Mouse (Mus musculus) midbrain, embryonic 15.5 days (tissue): ENCODE results near the gene Wfikkn1. TPM values are rescaled to one million over a fixed set of nuclear protein-coding genes. Genes with fewer than 3 reads are reported as not detected.

Experiments
- ATAC-seq: fragments of 200-750 bp; cut with Nextera tagmentation; replicated peaks from 2 replicates; pipeline ENCODE4 v1.8.0; 2017; ENCODE audit warnings: moderate TSS enrichment
- H3K27ac ChIP-seq: fragments of 300-500 bp; sonication (generic); 2 replicates; pipeline ENCODE4 v1.5.1; 2015; ENCODE audit warnings: mild to moderate bottlenecking, inconsistent platforms
- H3K27me3 ChIP-seq: fragments of 300-500 bp; sonication (generic); replicated peaks from 2 replicates; pipeline ENCODE4 v1.6.1; 2015; ENCODE audit warnings: inconsistent platforms
- H3K36me3 ChIP-seq: fragments of 300-500 bp; sonication (generic); replicated peaks from 2 replicates; pipeline ENCODE4 v1.6.1; 2015; ENCODE audit warnings: inconsistent platforms
- H3K4me1 ChIP-seq: fragments of 300-500 bp; sonication (generic); 2 replicates; pipeline ENCODE4 v1.6.1; 2015; ENCODE audit warnings: inconsistent platforms
- H3K4me2 ChIP-seq: fragments of 300-500 bp; sonication (generic); 2 replicates; pipeline ENCODE4 v1.6.1; 2015; ENCODE audit warnings: inconsistent platforms, mild to moderate bottlenecking, moderate library complexity
- H3K4me3 ChIP-seq: fragments of 300-500 bp; sonication (generic); 2 replicates; pipeline ENCODE4 v1.5.1; 2015; ENCODE audit warnings: mild to moderate bottlenecking, inconsistent platforms
- H3K9ac ChIP-seq: fragments of 300-500 bp; sonication (generic); 2 replicates; pipeline ENCODE4 v1.6.1; 2015; ENCODE audit warnings: mild to moderate bottlenecking, inconsistent platforms
- H3K9me3 ChIP-seq: fragments of 300-500 bp; sonication (generic); 2 replicates; pipeline ENCODE4 v1.6.1; 2016; ENCODE audit warnings: inconsistent platforms
- WGBS: fragments of 180-500 bp; shearing (Covaris S2); methylation state at CpG from one replicate; pipeline ENCODE4 v1.1.7; 2015; ENCODE audit warnings: mixed read lengths; 5-methylcytosine and 5-hydroxymethylcytosine counted together
- polyA plus RNA-seq: library from polyadenylated mRNA; unstranded; fragments of >200 nt; fragmentation: Nextera tagmentation; extraction: Ambion mirVana; gene quantifications from 2 replicates; pipeline ENCODE4 v1.2.1, GENCODE M21; 2015

The Wfikkn1 gene
- polyA plus RNA-seq, 1 experiment from 2014 or later, result 0.54 TPM

DNA sequence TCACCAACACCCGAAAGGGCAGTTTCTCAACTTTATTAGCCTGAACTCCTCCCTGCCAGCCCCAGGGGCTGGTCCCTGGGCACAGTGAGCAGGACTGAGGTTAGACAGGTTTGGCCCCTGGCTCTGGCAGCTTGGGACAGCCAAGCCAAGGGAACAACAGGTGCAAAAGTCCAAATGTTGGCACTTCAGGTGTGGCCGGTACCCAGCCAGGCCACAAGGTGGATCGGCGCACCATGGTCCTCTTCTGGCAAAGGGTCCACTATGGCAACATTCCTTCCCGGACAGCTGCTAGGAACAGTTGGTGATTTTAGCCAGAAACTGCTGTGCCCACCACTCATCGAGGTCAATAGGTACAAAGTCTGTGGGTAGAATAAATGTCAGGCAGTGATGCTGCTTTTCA is 17.0 kb downstream of the Wfikkn1 start:
- Histone ChIP-seq H3K4me1 (peaks cover 28% of the 10 kb centered on the region), H3K4me3 (no peak overlapping the region), H3K4me2 (no peak overlapping the region), H3K9ac (no peak overlapping the region), H3K9me3 (no peaks in the 10 kb centered on the region), H3K27me3 (no peaks in the 10 kb centered on the region), H3K27ac (no peak overlapping the region), H3K36me3 (no peaks in the 10 kb centered on the region)
- no peak for ATAC-seq
- WGBS, result 87% methylated on average over 6 of the region's 6 CpGs

DNA sequence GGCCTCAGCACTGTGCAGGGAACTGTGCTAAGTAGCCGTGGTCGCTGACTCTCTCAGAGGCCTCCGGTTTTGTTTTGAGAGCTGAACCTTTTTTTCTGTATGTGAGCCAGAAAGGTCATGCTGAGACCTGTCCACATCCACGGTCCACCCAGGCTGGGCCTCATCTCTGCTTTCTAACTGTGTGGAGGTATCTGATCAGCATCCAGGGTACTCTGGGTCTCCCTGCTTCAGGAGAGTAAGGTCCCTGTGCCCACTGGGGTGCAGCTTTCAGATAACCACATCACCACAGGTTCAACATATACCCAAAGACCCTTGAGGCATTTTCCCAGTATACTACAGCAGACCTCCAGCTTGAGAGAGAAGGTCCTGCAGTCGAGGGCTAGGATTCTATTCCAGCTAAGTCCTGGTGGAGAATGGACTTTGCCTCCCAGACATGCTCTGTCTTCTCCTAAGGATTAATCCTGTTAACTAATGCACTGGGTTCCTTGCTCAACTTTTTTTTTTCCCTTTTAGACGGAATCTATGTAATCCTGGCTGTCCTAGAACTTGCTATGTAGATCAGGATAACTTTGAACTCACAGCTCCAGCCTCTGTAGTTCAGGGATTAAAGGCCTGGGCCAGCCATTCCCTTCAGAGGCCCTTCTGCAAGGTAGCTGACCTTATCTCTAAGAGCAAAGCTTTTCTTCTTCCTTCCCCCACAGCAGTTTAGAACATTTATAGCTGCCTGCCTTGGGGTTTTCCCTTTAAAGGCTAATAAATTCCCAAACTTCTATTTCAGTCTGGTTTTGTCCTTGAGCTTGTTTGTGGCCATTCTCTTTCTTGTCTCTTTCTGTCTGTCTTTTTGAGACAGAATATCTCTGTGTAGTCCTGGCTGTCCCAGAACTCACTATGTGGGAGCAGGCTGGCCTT is 18.7 kb downstream of the Wfikkn1 start:
- Histone ChIP-seq H3K4me3 (peak overlapping the region; percentile 63), H3K4me1 (peaks cover 18% of the 10 kb centered on the region), H3K27me3 (no peaks in the 10 kb centered on the region), H3K9ac (peak overlapping the region; percentile 75), H3K9me3 (no peaks in the 10 kb centered on the region), H3K4me2 (peak overlapping the region; percentile 78), H3K27ac (peak overlapping the region; percentile 83), H3K36me3 (no peaks in the 10 kb centered on the region)
- ATAC-seq, result peak; percentile 43
- WGBS, result 8% methylated on average over 6 of the region's 6 CpGs

DNA sequence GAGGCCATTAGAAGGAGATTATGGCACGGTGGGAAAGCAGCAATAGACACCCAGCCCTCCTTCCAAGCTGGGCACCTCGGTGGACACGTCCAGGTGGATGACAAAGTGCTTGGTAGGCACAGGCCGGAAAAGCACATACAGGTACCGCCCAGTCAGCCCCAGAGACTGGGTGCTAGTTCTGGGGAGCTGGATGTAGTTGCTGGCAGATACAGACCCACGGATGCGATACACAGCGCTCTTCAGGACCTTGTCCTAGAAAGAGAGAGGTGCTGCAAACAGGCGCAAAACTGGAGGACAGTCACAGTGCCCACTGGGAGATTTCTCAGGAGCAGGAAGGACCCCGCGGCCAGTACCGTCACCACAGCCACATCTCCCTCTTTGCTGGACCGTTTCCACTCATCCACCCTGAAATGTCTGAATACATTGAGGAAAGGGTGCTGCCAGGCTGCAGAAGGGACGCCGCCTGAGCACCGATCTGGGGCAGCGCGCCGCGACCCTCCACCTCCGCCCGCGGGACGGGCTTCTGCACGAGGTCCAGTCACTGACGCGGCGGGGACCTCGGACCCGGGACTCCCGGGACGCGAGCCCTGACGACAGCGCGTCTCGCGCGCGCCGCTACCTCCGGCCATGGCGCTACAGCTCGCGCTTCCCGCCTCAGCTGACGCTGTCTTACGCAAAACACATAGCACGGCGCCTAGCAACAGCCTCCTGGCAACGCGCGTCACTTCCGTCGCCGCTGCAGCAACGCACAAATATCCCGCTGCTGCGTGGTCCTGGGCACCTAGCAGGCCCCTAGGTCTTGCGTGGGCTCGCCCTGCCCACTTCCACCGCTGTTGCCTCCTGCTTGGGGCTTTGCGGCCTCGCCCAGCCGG is 19.6 kb downstream of the Wfikkn1 start, which contains the start of gene Wdr90:
Wdr90 (minus strand) TSS at position 670 of the 872 bp plus-strand sequence.
- peak within 1 kb of the TSS; percentile 78 for H3K4me2 ChIP-seq
- H3K36me3 ChIP-seq, result no peaks in the 10 kb centered on the region
- 3% methylated on average over 65 of the region's 65 CpGs for WGBS
- no peaks in the 10 kb centered on the region for H3K9me3 ChIP-seq
- peak; percentile 95 for ATAC-seq
- H3K4me3 ChIP-seq, result peak within 1 kb of the TSS; percentile 63
- peak within 1 kb of the TSS; percentile 83 for H3K27ac ChIP-seq
- H3K9ac ChIP-seq, result peak within 1 kb of the TSS; percentile 75
- peaks cover 18% of the 10 kb centered on the region for H3K4me1 ChIP-seq
- no peaks in the 10 kb centered on the region for H3K27me3 ChIP-seq

DNA sequence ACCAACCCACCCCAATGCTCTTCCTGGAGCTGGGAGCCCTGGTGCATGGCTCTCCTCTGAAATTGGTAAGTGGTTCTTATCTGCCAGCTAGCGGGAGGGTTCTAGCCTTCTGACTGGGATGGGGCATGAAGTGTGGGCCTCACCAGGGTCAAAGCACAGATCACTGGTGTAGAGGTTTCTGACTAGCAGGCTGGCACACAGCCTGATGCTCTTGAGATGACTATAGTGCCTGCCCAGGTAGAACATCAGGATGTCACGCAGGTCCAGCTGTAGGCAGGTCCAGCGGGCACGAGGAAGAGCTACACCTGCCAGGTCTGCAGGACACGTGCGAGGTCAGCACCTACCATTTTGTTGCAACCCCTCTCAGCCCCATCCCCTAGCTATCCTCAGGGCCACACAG is 20.4 kb downstream of the Wfikkn1 start:
- 0 out of 2 replicates have a peak overlapping the region, but pooled peaks have one; percentile 63 for H3K4me3 ChIP-seq
- H3K9me3 ChIP-seq, result no peaks in the 10 kb centered on the region
- peaks cover 18% of the 10 kb centered on the region for H3K4me1 ChIP-seq
- H3K9ac ChIP-seq, result no peak overlapping the region
- peak overlapping the region; percentile 78 for H3K4me2 ChIP-seq
- WGBS, result 92% methylated on average over 6 of the region's 6 CpGs
- no peak for ATAC-seq
- H3K36me3 ChIP-seq, result no peaks in the 10 kb centered on the region
- no peak overlapping the region for H3K27ac ChIP-seq
- no peaks in the 10 kb centered on the region for H3K27me3 ChIP-seq

DNA sequence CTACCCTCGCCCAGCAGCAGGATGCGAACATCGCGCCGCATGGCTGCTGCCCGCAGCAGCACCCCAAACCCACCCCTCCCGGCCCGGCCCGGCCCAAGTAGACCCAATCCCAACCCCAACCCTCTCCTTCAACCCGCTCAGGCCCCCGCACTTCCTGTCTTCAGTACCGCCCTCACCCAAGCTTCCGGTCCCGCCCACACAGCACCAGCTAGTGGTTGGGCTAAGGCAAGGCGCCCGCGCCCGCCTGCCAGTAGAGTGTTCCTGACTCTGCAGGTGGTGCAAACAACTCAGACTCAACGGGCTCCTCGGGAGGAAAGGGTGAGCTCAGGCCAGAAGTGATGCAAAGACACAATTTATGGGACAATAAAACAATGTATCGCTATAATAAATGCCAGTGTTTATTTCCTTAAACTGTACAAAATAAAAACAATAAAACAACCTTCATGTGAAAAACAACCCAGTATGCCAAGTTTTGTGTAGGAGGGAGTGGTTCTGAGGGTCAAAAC is 36.2 kb downstream of the Wfikkn1 start, which contains the start of gene Rhot2:
Rhot2 (minus strand) TSS at position 456 of the 506 bp plus-strand sequence.
- peaks cover 18% of the 10 kb centered on the region for H3K4me1 ChIP-seq
- H3K27ac ChIP-seq, result peak within 1 kb of the TSS; percentile 74
- no peaks in the 10 kb centered on the region for H3K9me3 ChIP-seq
- peak within 1 kb of the TSS; percentile 87 for H3K4me3 ChIP-seq
- peaks cover 26% of the 10 kb centered on the region for H3K36me3 ChIP-seq
- peak within 1 kb of the TSS; percentile 90 for H3K4me2 ChIP-seq
- WGBS, result 2% methylated on average over 21 of the region's 21 CpGs
- no peaks in the 10 kb centered on the region for H3K27me3 ChIP-seq
- H3K9ac ChIP-seq, result peak within 1 kb of the TSS; percentile 80
- peak; percentile 94 for ATAC-seq

DNA sequence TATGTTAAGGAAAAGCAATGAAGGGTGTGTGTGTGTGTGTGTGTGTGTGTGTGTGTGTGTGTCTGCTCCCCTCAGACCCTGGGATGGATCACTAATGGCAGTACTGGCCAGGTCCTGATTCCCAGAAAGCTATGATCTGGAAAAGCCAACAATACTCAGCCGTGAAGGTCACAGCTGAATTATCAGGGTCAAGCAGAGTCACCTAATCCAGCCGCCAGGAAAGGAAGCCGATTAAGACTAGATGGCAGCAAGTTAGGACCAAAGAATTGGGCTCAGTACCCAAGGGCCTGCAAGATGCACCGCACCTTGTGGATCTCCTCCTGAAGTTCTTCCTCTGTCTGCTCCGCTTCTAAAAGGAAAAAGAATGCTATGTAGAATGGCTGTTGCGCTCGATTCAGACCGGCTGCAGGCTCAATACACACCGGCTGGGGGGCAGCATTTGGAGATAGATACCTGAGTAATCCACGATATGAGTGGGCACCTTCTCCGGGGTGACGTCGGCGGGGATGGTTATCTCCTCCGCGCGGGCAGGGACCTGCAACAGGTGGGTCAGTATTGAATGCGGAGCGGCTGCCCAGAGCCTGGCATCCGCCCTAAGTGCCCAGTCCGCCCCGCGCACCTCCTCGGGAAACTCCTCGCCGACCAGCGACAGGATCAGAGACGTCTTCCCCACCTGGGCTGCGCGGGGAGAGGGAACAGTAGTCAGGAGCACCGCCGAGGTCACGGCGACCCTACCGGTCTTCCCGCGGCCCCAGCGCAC is 36.8 kb downstream of the Wfikkn1 start:
- ATAC-seq, result peak; percentile 27

DNA sequence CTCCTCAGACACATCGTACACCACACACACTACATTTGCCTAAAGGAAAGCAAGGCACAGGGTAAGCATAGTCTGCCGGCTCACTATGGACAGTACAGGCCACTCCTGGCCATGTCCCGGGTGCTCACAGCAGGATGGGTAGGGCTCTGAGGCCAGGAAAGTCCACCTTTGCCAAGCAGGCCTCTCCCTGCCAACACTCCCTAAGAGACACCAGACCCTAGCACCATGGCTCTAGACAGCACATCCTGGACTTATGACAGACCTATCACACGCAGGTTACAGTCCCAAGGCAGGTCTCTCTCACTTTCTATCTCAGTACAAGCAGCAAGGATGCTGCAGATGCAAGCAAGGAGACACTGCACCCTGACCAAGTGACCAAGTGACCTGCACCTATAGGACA is 37.5 kb downstream of the Wfikkn1 start:
- Histone ChIP-seq H3K36me3 (peaks cover 29% of the 10 kb centered on the region), H3K4me3 (peak overlapping the region; percentile 87), H3K9ac (peak overlapping the region; percentile 23; the same call in 1 of the 2 replicates), H3K27me3 (no peaks in the 10 kb centered on the region), H3K27ac (no peak overlapping the region), H3K4me2 (peak overlapping the region; percentile 90), H3K9me3 (no peaks in the 10 kb centered on the region), H3K4me1 (peaks cover 20% of the 10 kb centered on the region)
- ATAC-seq, result no peak
- 89% methylated on average over 4 of the region's 4 CpGs for WGBS

More for the DNA sequence above, 36.8 kb downstream of the Wfikkn1 start:
- H3K27me3 ChIP-seq, result no peaks in the 10 kb centered on the region
- H3K4me3 ChIP-seq, result peak overlapping the region; percentile 87
- H3K4me1 ChIP-seq, result peaks cover 18% of the 10 kb centered on the region
- H3K27ac ChIP-seq, result peak overlapping the region; percentile 74
- H3K9ac ChIP-seq, result peak overlapping the region; percentile 80
- peaks cover 29% of the 10 kb centered on the region for H3K36me3 ChIP-seq
- peak overlapping the region; percentile 90 for H3K4me2 ChIP-seq
- WGBS, result 4% methylated on average over 38 of the region's 38 CpGs
- H3K9me3 ChIP-seq, result no peaks in the 10 kb centered on the region

DNA sequence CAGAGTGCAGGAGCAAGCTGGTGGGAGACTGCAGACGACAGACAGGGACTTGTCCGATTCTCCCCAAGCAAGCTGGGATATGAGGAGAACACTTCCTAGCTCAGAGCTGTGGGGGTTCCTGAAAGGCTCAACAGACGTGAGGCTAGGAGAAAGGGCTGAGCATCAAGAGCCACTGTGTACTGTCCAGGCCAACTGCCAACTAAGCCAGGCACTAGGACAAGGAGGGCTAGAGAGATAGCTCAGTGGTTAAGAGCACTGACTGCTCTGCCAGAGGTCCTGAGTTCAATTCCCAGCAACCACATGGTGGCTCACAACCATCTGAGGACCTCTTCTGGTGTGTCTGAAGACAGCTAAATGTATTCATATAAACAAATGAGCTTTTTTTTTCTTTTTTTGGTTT is 38.1 kb downstream of the Wfikkn1 start:
- no peak overlapping the region for H3K4me2 ChIP-seq
- peaks cover 26% of the 10 kb centered on the region for H3K4me1 ChIP-seq
- H3K9me3 ChIP-seq, result no peaks in the 10 kb centered on the region
- no peaks in the 10 kb centered on the region for H3K27me3 ChIP-seq
- ATAC-seq, result no peak
- no peak overlapping the region for H3K4me3 ChIP-seq
- WGBS, result 78% methylated on average over 3 of the region's 3 CpGs
- no peak overlapping the region for H3K27ac ChIP-seq
- peaks cover 29% of the 10 kb centered on the region for H3K36me3 ChIP-seq
- no peak overlapping the region for H3K9ac ChIP-seq

DNA sequence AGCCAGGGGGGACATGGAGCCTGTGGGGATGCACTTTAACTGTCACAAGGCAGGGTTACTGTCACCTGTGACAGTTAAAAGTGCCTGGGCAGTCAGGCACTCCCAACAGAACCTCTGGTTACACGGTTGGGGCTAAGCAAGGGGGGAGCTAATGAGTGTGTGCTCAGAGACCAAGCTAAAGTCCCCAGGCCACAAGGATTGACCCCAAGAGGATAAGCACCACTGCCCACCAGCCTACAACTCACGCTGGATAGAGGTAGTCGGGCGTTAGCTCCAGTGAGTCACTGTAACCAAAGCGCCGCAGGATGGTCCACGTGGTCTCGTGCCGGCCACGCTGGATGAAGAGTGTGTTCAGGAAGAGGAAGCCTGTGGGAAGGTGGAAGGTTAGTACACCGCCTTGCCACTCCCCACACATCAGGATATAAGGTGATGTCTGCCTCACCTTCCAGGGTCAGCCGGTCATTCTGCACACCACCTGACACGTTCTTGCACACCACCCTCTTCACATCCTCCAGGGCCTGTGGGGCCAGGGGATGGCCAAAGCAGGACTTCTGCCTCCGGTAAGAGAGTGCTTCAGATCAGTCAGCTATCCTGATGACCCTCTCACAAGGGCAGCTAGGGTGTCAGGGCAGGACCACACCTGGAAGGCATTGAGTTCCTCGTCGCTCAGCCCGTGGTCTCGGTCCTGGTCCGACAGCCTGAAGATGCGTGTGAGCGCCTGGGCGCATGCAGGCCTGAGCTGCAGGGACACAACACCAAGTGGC is 39.4 kb downstream of the Wfikkn1 start, which contains the start of gene Gm20683:
Gm20683 (minus strand) TSS at position 647 of the 764 bp plus-strand sequence.
- H3K4me1 ChIP-seq, result peaks cover 38% of the 10 kb centered on the region
- 96% methylated on average over 22 of the region's 22 CpGs for WGBS
- peaks cover 29% of the 10 kb centered on the region for H3K36me3 ChIP-seq

DNA sequence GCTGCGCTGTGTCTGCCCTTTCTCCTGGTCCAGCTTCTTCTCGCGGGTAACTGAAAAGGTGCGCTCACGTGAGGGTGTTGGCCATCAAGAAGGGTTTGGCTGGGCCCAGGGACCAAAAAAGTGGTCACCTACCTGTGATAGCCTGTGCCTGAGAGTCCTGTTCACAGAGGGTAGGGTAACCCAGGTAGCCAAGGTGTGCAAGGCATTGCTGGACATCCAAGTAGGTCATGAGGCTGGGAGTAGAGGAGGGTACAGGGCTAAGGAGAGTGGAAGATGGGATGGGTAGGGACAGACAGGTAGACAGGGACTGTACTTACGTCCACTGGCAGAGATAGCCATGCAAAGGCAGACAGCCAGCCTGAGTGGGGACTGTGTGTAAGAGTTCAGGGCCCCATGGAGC is 40.1 kb downstream of the Wfikkn1 start:
- H3K36me3 ChIP-seq, result peaks cover 29% of the 10 kb centered on the region
- H3K27ac ChIP-seq, result no peak overlapping the region
- peaks cover 46% of the 10 kb centered on the region for H3K4me1 ChIP-seq
- WGBS, result 96% methylated on average over 6 of the region's 6 CpGs
- H3K27me3 ChIP-seq, result no peaks in the 10 kb centered on the region
- no peak for ATAC-seq
- H3K4me2 ChIP-seq, result no peak overlapping the region
- no peak overlapping the region for H3K9ac ChIP-seq
- no peak overlapping the region for H3K4me3 ChIP-seq
- H3K9me3 ChIP-seq, result no peaks in the 10 kb centered on the region

More for the DNA sequence above, 39.4 kb downstream of the Wfikkn1 start, which contains the start of gene Gm20683:
- H3K4me3 ChIP-seq, result no peak within 1 kb of the TSS
- no peak within 1 kb of the TSS for H3K9ac ChIP-seq
- H3K27ac ChIP-seq, result no peak within 1 kb of the TSS
- ATAC-seq, result no peak
- H3K27me3 ChIP-seq, result no peaks in the 10 kb centered on the region
- no peak within 1 kb of the TSS for H3K4me2 ChIP-seq
- no peaks in the 10 kb centered on the region for H3K9me3 ChIP-seq
